Mouse (Mus musculus): ENCODE data around the gene Ube2t.

Ube2t gene

DNA sequence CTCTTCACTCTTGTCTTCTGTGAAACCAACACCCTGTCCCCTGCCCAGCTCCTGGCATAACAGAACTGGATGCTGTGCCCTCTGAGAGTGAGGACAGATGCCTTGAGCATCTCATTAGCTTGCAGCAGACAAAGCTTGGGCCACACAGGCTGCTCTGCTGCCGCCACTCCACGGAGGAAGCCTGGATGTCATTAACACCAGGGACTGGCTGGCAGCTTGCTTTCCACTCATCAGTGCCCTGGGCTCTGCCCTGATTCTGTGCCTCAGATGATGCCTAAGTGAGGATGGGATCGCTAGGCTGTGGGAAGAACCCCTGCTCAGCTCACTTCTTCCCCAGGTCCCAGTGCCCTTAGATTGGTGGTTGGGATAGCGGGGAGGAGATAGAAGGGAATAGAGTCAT lies 33.1 kb downstream of the Ube2t start:
- no peak for DNase-seq (ENCODE audit: low spot score)

DNA sequence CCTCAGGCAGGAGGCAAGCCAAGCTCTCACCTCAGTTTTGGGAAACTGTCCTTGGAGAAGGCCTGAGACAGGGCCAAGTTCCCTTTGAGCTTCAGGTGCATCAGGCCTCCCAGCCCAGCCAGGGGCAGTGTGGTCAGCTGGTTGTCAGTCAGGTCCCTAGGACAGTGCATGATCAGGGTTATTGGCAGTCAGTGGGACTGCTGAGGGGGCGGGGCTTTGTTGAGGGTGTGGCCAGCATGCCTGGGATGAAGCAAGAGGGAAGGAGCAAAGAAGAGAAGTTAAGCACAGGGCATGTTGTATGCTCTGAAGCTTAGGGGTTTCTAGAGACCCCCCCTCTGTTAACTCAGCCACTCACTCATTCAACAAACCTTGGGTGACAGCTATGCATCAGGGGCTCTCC lies 33.6 kb downstream of the Ube2t start:
- no peak for DNase-seq (ENCODE audit: low spot score)

DNA sequence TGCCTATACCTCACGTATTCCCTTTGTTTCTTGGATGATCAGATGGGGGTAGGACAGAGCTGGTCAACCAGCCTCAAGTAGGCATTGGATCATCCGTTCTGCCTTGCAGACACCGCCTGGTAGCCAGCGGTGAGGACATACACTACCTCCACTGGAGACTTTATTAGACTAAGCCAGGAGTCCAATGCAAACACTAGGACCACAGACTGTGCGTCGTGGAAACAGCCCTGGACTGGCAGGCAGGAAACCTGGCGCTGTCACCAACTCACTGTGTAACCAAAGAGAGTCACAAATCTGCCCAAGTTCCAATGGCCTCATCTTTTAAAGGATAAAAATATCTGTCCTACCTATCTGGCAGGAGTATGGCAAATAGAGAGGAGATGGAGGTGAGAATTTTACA lies 34.1 kb downstream of the Ube2t start:
- no peak for DNase-seq (ENCODE audit: low spot score)

DNA sequence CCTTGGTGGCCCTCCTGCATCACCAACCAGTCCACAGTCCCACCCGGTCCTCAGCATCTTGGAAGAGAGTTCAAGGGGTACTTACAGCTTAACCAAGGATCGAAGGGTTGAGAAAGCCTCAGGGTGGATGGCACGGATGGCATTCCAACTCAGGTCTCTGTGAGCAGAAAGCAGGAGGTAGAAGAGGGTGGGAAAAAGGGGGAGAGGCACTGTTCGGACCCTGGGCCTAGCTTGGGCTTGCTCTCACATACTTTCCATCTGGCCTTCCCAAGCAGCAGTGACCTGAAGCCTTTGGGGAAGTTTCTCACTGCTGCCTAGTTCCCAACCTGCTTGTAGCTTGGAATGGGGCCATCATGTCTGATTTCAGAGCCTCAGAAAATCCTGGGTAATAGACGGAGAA lies 35.2 kb downstream of the Ube2t start:
- DNase-seq (ENCODE audit: low spot score), result no peak

DNA sequence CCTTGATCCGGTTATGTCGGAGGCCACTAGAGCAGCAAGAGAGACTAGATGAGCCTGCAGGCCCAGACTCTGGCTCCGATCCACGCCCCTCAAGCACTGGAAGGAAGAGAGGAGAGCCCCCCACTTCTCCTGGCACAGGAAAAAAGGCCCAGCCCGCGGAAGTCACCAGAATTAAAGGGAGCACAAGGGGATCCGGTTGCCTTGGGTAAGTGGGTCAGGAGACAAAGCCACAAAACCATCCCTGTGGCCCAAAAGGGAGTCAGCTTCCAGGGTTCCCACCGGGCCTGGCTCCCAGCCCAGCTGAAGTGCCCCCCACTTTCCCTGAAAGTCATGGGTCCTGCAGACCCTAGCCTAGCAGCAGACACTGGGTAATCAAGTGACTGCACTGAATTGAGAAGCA lies 35.9 kb downstream of the Ube2t start:
- DNase-seq (ENCODE audit: low spot score), result no peak

DNA sequence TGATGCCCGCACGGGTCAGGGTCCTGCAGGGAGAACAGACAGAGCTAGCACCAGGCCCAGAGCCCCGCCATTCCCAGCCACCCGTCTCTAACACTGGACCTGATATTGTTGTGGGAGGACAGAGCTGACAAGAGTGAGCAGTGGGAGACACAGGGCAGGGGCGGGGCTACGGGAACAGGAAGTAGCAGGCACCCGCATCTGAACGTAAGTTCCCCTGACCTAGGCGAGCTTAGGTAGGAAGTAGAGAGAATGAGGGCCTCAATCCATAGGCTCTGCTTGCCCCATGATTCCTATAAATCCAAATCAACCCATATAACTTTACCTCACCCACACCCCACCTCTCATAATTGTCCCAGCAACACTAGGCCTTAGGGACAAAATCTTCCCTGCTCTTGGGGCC lies 38.2 kb downstream of the Ube2t start:
- no peak for DNase-seq (ENCODE audit: low spot score)

DNA sequence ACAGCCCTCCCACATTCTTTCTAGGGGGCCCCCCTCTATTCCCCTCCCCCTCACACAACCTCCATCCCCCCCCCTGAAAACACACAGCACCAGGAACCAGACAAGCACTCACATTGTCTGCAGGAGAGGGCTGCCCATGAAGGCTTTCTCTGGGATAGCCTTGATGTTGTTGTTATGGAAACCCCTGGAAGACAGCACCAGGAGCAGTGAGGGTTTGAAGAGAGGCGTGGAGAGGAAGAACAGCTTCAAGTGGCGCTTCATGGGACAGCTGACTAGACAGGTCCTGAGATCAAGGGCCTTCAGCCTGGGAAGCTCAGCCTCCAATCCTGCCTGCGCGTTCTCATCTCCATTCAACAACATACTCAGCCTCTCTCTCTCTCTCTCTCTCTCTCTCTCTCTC lies 41.0 kb downstream of the Ube2t start:
- DNase-seq (ENCODE audit: low spot score), result no peak

DNA sequence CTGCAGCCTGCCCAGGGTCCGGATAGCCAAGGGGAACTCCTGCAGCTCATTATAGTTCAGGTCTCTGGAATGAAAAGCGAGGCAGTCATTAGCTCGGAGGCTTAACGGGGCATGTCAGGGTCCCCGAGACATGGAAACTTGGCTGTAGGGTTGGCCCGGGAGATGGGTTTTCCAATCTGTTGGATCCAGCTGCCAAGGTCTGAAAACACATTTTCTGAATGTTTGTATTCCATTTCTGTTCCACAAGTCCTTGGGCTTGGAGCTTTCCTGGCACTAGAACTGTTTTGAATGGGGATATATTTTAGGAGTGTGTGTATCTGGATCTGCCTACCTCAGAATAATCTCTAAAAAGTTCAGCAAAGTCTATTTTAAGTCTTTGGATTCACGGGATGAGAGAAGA lies 43.3 kb downstream of the Ube2t start:
- DNase-seq (ENCODE audit: low spot score), result no peak

DNA sequence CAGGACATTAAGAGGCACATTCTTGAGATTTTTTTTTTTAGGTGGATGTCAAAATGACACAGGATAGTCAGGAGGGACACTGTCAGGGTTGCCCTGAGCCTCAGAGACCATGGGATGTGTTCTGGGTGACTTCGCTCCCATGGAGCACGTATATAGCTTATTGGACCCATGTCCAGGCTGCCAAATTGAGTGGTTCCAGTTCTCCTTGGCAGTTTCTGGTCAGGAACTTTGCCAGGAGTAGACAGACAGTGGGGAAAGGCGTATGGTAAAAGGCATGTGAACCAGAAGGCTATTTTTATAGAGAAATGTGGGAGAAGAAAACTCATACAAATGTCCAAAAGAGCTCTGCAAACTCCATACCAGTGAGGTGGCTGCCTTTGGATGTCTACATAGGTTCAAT lies 47.5 kb downstream of the Ube2t start:
- DNase-seq (ENCODE audit: low spot score), result no peak

DNA sequence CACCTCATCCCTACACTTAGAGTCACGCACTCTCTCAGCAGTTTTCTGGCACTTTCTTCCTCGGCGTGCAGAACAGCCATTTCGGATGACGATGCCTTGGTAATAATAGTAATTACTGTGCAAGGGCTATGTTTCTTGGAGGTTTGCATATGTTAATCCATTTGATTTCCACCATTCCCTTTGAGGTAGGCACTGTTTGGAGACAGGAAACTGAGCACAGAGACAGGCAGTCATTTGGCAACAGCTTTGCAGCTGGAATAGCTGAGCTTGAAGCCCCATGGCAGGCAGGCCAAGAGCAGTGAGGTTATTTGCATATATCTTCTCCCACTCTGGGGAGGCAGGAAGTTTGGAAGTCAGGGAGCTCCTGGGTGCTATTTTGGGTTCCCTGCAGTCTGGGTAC lies 49.5 kb downstream of the Ube2t start:
- DNase-seq (ENCODE audit: low spot score), result no peak

DNA sequence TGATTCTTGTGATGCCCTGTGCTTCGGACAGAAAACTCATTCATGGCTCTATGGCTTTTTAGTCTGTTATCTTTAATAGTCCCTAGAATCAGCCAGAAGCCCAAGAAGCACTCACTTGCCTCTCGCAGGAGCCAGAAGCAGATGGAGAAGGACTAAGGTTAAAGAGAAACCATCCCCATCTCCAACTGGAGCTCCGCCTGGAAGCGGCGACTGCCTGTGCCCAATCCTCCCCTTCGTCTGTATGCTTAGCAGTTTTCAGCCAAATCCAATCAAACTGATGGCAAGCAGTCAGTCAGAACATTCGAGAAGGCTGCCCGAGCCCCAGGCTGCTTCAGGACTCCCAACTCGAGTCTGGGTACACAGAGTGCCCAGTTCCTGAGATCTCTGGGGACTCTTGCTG lies 50.1 kb downstream of the Ube2t start:
- DNase-seq (ENCODE audit: low spot score), result no peak

DNA sequence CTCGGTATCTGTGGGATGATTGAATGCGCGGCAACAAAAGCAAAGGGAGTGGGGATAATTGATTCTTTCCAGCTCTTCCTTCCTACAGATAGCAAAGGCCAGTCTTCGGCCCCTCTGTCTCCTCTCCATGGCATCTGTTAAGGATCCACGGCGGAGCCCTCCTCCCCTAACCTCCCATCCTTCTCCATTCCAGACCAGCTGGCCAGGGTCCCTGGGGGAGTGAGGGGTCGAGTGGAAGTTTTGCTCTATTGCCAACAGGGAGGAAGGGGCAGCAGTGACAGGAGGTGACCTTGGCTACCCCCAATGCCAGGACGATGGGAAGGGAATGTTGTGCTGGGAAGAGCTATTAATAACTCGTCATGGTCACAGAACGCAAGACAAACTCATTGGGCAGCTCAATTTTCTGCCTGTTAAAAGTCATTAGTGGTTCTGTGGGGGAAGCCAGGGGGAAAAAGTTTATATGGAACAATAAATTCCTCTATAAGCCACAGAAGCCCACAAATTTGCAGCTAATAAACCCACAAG lies 52.6 kb downstream of the Ube2t start:
- DNase-seq (ENCODE audit: low spot score), result no peak

DNA sequence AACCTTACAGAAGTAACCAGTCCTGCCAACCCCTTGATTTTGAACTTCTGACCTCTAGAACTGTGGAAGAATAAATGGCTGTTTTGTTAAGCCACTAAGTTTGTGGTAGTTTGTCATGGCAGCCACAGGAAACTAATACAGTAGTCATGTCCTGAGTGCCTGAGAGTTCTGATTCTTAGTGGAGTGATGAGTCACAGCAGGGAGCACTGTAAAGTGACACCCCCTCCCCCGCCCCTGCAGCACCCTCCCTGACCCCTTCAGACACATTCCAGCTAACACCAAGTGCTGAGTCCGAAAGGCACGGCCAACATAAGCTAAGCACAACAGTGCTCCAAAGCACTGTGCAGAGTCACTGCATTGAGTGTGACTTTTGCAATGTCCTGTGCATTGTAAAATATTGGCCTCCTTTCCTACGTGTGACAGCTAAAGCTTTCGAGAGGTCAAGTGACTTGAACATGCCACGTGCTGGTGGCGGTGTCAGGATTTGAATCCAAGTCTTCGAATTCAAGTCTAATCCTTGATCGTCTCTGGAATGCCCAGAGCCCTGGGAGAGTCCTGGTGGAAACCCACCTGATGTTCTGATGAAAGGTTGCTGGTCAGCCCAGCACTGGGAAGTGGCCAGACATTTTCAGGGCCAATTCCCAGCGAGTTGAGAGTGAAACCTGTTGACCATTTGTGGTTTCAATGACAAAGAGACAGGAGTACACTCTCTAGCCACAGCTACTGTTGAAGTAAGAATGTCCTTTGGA lies 54.7 kb downstream of the Ube2t start:
- DNase-seq (ENCODE audit: low spot score), result no peak

DNA sequence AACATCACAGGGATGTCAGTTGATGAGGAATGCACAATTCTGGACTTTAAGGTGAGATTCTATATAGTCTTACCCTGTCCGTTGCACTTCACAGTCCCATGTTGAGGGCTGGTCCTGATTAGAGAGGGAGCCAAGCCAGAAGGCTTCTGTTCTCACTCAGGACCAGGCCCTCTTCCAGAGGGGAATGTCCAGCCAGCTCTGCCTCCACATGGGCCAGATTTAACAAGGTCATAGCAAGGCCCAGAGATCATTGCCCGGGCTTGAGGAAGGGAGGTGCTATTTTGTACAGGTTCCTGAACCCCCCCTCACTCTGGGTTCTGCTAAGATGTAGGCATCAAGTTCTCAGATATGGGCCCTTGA lies 55.3 kb downstream of the Ube2t start:
- no peak for DNase-seq (ENCODE audit: low spot score)

DNA sequence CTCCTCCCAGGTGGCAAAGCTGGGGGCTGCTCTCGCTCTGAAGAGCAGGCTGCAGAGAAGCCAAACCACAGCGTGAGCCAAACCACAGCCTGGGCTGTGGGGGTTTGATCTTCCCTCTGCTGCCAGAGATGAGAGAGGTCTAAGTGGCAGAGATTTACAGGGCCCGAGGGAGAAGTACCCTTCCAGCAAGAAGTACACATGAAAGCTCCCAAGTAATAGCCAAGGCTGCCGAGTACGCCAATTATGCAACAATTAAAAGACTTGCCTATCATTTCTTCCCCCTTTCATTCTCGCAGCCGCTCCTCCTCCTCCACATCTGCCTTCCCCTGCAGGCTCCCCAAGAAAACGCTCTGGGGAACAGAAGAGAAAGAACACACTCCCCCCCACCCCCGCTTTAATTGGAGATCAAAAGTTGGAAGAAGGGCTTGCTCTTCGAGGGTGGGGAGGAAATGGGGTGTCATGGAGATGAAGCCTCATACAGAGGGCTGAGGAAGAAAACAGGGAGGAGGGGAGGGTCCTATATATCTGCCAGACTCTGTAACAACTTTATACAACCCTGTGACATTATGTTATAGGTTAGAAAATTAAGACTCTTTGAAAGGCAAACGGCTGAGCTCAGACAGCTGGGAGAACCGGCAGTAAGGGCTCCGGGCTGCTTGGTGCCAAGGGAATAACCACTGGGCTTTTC lies 56.9 kb downstream of the Ube2t start:
- DNase-seq (ENCODE audit: low spot score), result no peak

DNA sequence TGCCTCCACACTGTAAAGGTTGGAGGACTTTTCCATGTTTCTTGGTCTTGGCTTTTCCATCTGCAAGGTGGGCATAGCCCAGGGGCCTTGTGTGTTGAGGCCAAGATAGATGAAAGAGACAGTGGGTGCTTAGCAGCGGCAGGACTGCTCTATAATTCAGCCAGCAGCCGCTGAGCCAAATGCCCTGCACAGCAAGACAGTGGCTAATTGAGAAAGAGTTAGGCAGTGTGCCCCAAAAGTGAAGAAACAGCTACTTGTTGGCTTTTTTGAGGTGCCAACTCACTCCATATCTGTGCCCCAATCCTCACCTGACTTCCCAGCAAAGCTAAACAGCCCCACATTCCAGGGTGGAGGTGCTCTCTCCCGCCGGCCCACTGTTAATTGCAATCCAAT lies 57.4 kb downstream of the Ube2t start:
- DNase-seq (ENCODE audit: low spot score), result no peak

DNA sequence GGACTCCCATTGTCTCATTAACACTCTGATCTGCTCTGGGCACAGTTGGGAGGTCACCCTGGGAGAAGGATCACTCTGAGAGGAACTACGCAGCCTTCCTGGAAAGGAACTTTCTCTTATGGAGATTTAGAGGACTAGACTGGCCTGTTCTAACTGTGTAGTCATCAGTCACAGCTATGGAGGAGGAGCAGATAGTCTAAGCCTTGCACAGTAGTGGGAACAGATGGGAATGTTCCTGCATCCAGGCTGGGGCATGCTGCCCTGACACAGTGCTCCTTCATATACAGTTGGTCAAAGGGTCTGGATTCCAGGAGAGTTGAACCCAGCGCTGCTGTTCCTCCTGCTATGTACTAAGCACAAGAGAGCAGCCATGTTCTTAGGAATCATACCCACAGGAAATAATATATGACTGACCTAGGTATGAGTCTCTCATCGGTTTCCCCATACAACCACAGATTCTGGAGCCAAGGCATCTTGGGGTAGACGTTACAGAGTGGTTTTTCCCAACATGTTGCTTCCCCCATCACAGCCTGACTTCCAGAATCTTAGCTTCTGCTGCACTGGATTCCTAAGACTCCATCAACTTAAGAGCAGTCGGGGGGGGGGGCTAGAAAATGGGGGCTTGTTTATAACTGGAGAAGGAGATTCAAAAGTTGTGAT lies 58.0 kb downstream of the Ube2t start:
- DNase-seq (ENCODE audit: low spot score), result no peak

DNA sequence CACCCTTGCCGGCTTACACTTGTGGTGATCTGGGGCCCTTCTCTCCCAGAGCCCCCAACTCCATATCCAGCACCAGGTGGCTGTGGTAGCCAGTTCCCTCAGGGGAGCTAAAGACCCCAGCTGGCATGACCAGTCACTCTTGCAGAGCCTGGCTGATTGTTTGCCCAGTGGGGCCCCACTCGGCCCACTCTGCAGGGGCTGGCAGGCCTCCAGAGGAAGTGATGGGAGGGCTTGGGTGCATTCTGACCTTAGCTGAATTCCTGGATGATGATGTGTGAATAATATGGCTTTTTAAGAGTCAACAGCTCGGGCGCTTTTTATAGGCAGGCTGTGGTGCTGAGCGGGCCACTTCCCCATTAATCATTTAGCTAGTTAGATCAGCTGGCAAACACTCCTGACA lies 58.6 kb downstream of the Ube2t start:
- no peak for DNase-seq (ENCODE audit: low spot score)

DNA sequence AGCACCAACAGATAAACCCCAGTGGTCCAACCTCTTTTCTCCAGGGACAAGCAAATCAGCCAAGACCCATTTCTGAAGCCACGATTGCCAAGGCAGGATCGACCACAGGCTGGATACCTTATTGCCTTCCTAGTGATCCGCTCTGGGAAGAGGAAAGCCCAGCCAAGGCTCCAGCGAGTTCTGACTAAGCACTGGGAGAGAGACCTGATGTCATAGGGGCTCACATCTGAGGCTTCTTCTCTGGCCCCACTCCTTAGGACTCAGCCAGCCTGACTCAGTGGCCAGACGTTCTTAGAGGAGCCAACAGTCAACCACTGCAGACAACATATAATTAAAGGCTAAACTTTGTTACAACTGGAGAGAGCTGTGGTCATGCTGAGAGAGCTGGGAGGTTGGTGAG lies 59.6 kb downstream of the Ube2t start:
- DNase-seq (ENCODE audit: low spot score), result no peak

DNA sequence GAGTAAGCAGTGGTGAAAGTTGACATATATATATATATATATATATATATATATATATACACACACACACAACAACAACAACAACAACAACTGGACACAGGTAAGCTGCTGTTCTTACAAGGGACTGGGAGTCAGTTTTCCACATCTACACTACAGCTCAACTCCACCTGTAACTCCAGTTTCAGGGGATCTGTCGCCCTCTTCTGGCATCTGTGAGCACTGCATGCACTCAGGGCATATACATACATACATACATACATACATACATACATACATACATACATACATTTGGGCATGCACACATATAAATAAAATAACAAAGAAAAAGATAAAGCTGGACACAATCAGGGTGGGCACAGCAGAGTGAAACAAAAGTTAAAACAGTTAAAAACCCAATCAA lies 61.2 kb downstream of the Ube2t start:
- no peak for DNase-seq (ENCODE audit: low spot score)

Data from testis, postnatal 14 days (tissue).